Mouse (Mus musculus) stomach, embryonic 14.5 days (tissue): ENCODE results near the gene Hpse2. TPM values are rescaled to one million over a fixed set of nuclear protein-coding genes. Genes with fewer than 3 reads are reported as not detected.
A peak's percentile ranks its signal among the peaks of the same experiment; 100 is the strongest.

Experiments
- ATAC-seq: fragments of 200-750 bp; cut with Nextera tagmentation; 2 replicates; pipeline ENCODE4 v1.8.0; 2017; ENCODE audit warnings: low read depth, moderate TSS enrichment; ENCODE audit not compliant: insufficient number of reproducible peaks, insufficient read depth, low FRiP score
- H3K27ac ChIP-seq: fragments of 300-500 bp; sonication (generic); 2 replicates; pipeline ENCODE4 v1.5.1; 2014; ENCODE audit warnings: mild to moderate bottlenecking, low read length, moderate library complexity, mixed read lengths
- H3K27me3 ChIP-seq: fragments of 300-500 bp; sonication (generic); 2 replicates; pipeline ENCODE4 v1.6.1; 2014; ENCODE audit warnings: low read length, control low read depth, mixed read lengths; ENCODE audit not compliant: control insufficient read depth, insufficient read depth
- H3K36me3 ChIP-seq: fragments of 300-500 bp; sonication (generic); 2 replicates; pipeline ENCODE4 v1.6.1; 2014; ENCODE audit warnings: mild to moderate bottlenecking, control low read depth, low read length, moderate library complexity, mixed read lengths; ENCODE audit not compliant: control insufficient read depth, insufficient read depth
- H3K4me1 ChIP-seq: fragments of 300-500 bp; sonication (generic); 2 replicates; pipeline ENCODE4 v1.6.1; 2014; ENCODE audit warnings: low read length, control low read depth, mixed read lengths; ENCODE audit not compliant: control insufficient read depth, insufficient read depth
- H3K4me2 ChIP-seq: fragments of 300-500 bp; sonication (generic); replicated peaks from 2 replicates; pipeline ENCODE4 v1.6.1; 2014; ENCODE audit warnings: low read depth, low read length, control low read depth
- H3K4me3 ChIP-seq: fragments of 300-500 bp; sonication (generic); 2 replicates; pipeline ENCODE4 v1.5.1; 2014; ENCODE audit warnings: low read depth, low read length, control low read depth
- H3K9ac ChIP-seq: fragments of 300-500 bp; sonication (generic); replicated peaks from 2 replicates; pipeline ENCODE4 v1.6.1; 2014; ENCODE audit warnings: low read depth, mild to moderate bottlenecking, control low read depth, low read length, moderate library complexity, mixed read lengths
- H3K9me3 ChIP-seq: fragments of 300-500 bp; sonication (generic); 2 replicates; pipeline ENCODE4 v1.6.1; 2016; ENCODE audit warnings: low read depth, low read length, control low read depth; ENCODE audit not compliant: control insufficient read depth
- WGBS: fragments of 180-500 bp; shearing (Covaris S2); extraction: QIAGEN DNeasy Blood & Tissue Kit; methylation state at CpG from one replicate; pipeline ENCODE4 v1.1.7; 2014; 5-methylcytosine and 5-hydroxymethylcytosine counted together
- polyA plus RNA-seq: library from polyadenylated mRNA; unstranded; fragments of >200 nt; fragmentation: Nextera tagmentation; extraction: Ambion mirVana; gene quantifications from 2 replicates; pipeline ENCODE4 v1.2.1, GENCODE M21; 2014

The Hpse2 gene
- polyA plus RNA-seq, 1 experiment from 2014 or later = 16.1 TPM

DNA sequence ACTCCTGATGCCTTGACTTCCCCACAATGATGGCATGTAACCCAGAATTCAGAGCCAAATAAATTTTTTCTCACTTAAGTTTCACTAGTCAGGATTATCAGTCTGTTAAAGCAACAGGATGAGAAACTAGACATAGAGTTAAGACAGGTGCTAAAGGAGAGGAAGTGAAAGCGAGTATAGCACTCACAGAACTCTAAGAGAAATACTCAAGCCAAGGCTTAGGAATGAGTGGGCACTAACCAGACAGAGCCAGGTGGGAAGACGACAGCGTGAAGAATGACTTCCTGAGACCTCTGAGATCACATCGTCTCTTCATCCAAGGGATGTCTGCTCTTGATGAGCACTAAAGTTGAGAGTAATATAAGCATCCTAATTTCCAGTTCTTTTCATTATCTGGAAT is 144.2 kb downstream of the Hpse2 start:
- ATAC-seq = no peak
- Histone ChIP-seq H3K27ac (no peak overlapping the region), H3K36me3 (no peaks in the 10 kb centered on the region), H3K4me1 (no peaks in the 10 kb centered on the region), H3K9me3 (no peaks in the 10 kb centered on the region), H3K4me2 (no peak overlapping the region), H3K27me3 (no peaks in the 10 kb centered on the region), H3K4me3 (no peak overlapping the region), H3K9ac (no peak overlapping the region)
- 62% methylated on average over 4 of the region's 4 CpGs for WGBS

DNA sequence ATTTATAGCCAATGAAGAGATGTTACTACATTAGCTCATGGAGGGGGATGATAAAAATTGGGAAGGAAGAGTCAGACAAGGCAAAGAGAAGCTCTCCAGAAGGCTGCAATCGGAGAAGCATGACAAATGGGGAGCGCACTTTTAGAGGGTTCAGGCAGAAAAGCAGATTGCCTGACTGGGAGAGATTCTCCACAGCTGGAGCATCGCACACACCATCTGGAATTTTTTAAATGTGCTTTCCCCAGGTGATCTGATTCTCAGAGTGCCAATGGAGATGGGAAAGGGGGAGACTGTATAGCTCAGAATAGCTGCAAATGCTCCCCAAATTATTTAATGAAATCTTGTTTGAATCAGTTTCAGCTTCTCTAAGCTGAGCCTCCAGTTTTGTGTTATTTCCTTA is 156.4 kb downstream of the Hpse2 start:
- WGBS = 31% methylated on average over 3 of the region's 3 CpGs
- Histone ChIP-seq H3K9ac (no peak overlapping the region), H3K4me3 (no peak overlapping the region), H3K27me3 (no peaks in the 10 kb centered on the region), H3K4me2 (no peak overlapping the region), H3K4me1 (0 out of 2 replicates have a peak, but pooled peaks cover 3% of the 10 kb centered on the region), H3K9me3 (no peaks in the 10 kb centered on the region), H3K27ac (no peak overlapping the region), H3K36me3 (no peaks in the 10 kb centered on the region)
- no peak for ATAC-seq

DNA sequence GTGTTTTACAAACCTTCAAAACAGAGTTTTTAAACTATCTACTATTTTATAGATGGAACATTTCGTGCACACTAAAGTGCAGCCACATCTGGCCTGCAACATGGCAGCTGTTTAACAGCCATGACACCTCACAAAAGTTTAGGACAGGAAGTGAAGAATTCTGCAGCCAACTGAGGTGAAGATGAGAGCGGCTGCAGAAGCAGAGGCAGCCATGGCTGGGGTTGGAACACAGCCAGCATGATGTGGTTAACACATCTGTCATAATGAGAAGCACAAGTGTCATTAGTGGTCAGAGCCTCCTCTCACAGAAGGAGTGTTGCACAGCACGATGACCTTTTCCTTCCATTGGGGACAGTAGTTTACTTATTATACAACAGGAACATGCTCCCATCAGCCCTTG is 194.6 kb downstream of the Hpse2 start:
- Histone ChIP-seq H3K9ac (no peak overlapping the region), H3K27me3 (no peaks in the 10 kb centered on the region), H3K4me3 (no peak overlapping the region), H3K27ac (no peak overlapping the region; the same call in 1 of the 2 replicates), H3K4me1 (peaks cover 5% of the 10 kb centered on the region; the same call in 1 of the 2 replicates), H3K4me2 (no peak overlapping the region), H3K36me3 (no peaks in the 10 kb centered on the region), H3K9me3 (no peaks in the 10 kb centered on the region)
- 34% methylated on average over 3 of the region's 3 CpGs for WGBS
- no peak for ATAC-seq

DNA sequence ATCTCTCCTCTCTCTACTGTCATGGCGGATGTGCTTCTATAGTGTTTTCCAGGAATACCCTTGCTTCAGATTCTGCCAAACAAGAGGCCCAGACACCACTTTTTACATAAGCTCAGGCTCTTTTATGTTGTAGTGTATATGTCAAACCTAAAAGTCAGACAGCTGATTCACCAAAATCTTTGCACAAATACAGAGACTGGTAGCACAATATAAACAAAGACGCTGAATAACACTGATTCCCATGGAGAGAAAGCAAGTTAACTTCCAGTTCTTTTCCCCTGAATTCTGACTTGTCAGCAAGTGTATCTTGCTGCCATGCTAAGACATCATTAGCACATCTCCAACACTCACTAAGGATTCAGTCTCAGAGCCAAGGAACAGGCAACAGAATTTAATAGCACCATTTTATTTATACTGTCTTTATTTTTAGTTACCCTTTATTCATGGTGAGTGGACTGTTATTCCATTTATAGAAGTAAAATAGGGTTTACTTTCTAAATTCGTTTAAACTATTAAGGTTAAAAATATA is 212.7 kb downstream of the Hpse2 start:
- H3K4me2 ChIP-seq = no peak overlapping the region
- no peak for ATAC-seq
- no peaks in the 10 kb centered on the region for H3K36me3 ChIP-seq
- H3K9ac ChIP-seq = no peak overlapping the region
- H3K4me3 ChIP-seq = no peak overlapping the region
- no peaks in the 10 kb centered on the region for H3K4me1 ChIP-seq
- H3K9me3 ChIP-seq = no peaks in the 10 kb centered on the region
- H3K27me3 ChIP-seq = no peaks in the 10 kb centered on the region
- H3K27ac ChIP-seq = no peak overlapping the region
- WGBS = 82% methylated on average over 3 of the region's 3 CpGs

DNA sequence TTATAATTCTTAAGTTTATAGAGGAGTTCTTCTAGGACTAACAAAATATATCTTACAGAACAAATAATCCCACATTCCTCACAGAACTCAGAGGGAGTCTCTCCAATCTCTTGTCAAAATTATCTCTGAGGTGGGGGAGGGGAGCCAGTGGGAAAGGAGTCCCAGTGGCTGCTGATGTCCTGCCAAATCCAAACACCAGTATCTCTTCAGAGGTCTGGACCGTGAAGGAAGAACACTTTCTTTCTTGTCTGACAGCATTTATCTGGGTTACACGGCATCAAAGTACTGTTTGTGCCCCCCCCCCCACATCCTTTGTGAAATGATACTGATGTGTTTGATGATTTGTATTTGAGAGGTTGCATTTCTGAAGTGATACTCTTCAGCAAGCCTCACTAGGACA is 213.3 kb downstream of the Hpse2 start:
- H3K27ac ChIP-seq = no peak overlapping the region
- no peak for ATAC-seq
- no peak overlapping the region for H3K9ac ChIP-seq
- no peaks in the 10 kb centered on the region for H3K27me3 ChIP-seq
- 38% methylated on average over 2 of the region's 2 CpGs for WGBS
- no peak overlapping the region for H3K4me3 ChIP-seq
- H3K9me3 ChIP-seq = no peaks in the 10 kb centered on the region
- H3K4me2 ChIP-seq = no peak overlapping the region
- no peaks in the 10 kb centered on the region for H3K4me1 ChIP-seq
- H3K36me3 ChIP-seq = no peaks in the 10 kb centered on the region

DNA sequence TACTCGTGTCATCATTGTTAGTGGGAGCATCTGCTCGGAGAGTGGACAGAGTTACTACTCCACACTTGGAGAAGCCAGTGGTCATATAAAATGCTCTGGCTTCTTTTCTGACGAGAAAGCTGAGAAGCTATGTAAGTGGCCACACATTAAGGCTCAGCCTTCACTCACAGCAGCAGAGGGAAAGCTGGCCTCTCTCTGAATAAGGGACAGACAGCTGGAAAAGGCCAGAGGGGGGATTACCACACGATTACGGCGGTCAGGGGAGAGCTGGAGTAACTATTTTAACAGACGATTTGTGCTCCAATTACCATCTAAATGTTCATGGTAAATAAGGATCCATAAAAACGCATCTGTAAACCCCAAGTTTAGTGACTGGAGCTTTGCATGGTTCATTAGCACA is 232.1 kb downstream of the Hpse2 start:
- Histone ChIP-seq H3K27ac (peak overlapping the region; percentile 28; the same call in 1 of the 2 replicates), H3K36me3 (no peaks in the 10 kb centered on the region), H3K4me3 (no peak overlapping the region), H3K9me3 (no peaks in the 10 kb centered on the region), H3K4me1 (no peaks in the 10 kb centered on the region), H3K4me2 (no peak overlapping the region), H3K27me3 (no peaks in the 10 kb centered on the region), H3K9ac (no peak overlapping the region)
- no peak for ATAC-seq
- WGBS = 38% methylated on average over 8 of the region's 8 CpGs

DNA sequence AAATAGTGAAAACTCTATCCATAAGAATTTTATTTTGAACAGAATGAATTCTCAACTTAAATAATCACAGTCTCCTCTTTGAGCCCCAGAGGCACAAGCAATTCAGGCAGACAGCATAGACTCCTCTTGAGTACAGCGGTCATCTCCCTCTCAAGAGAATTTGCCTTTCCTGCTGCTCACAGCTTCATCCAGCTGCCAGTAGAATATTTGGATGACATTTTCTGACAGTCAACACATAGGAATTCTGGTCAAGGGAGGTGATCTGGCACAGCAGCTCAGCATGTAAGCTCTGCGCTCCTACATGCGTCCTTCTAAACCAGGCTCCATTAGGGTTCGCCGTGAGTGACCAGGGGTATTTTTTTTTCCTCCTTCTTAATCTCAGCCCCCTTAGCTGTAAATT is 232.6 kb downstream of the Hpse2 start:
- WGBS = 70% methylated on average over 5 of the region's 5 CpGs
- Histone ChIP-seq H3K9me3 (no peaks in the 10 kb centered on the region), H3K27ac (peak overlapping the region; percentile 28; the same call in 1 of the 2 replicates), H3K36me3 (no peaks in the 10 kb centered on the region), H3K4me1 (no peaks in the 10 kb centered on the region), H3K9ac (no peak overlapping the region), H3K4me2 (no peak overlapping the region), H3K4me3 (no peak overlapping the region), H3K27me3 (no peaks in the 10 kb centered on the region)
- no peak for ATAC-seq

DNA sequence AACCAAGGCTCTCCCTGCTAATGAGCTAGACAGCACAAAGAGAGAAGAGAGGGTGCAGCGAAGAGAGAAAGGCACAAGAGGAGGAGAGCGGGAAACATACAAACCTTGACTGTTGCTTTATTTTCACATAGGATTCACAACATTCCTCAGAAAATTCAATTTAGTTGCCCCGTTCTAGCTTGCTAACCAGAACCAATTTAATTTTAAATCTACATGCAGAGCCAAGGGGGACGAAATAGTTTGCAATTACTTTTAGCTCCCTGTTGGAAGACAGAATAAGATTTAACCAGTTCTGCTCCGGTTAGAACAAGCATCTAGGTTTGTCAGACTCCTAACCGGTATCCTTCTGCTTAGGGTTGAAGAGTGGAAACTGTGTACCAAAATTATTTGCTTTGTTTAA is 240.3 kb downstream of the Hpse2 start:
- no peaks in the 10 kb centered on the region for H3K36me3 ChIP-seq
- 77% methylated on average over 6 of the region's 6 CpGs for WGBS
- no peaks in the 10 kb centered on the region for H3K4me1 ChIP-seq
- H3K9me3 ChIP-seq = no peaks in the 10 kb centered on the region
- H3K9ac ChIP-seq = no peak overlapping the region
- no peak overlapping the region for H3K27ac ChIP-seq
- ATAC-seq = no peak
- H3K4me2 ChIP-seq = no peak overlapping the region
- no peaks in the 10 kb centered on the region for H3K27me3 ChIP-seq
- no peak overlapping the region for H3K4me3 ChIP-seq

DNA sequence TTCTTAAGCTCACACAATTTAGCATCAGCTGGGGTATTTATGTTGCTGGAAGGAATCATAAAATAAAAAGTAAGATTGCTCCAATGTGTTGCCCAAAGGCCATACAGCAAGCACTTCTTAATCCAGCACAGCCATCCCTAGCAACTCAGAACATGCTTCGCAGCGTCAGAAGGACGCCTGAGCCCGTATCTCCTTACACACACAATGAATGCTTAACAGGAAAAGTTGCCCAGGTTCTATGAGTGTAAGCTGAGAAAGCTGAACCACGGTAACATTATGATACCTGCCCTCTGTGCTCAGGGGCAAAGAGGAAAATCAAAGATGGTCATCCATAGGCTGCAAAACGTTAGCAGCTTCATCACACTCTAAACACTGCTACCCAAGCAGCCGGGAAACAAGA is 241.3 kb downstream of the Hpse2 start:
- Histone ChIP-seq H3K36me3 (no peaks in the 10 kb centered on the region), H3K4me2 (no peak overlapping the region), H3K4me1 (no peaks in the 10 kb centered on the region), H3K27ac (no peak overlapping the region), H3K4me3 (no peak overlapping the region), H3K9me3 (no peaks in the 10 kb centered on the region), H3K9ac (no peak overlapping the region), H3K27me3 (no peaks in the 10 kb centered on the region)
- 62% methylated on average over 7 of the region's 7 CpGs for WGBS
- ATAC-seq = no peak
